10 mouse cellular contexts compared by ENCODE assay signal in genomic region chr13:96002475-96002874, GRCm38 (mm10).
A peak's percentile ranks its signal among the peaks of the same experiment; 100 is the strongest.
DNase-seq lines count a peak whose midpoint lies in the region; ATAC-seq and TF ChIP-seq lines count a peak whose summit lies in the region.
"Had no signal": no experiment of that assay in that cellular context is flagged by ENCODE, and none has a peak within 500 bp of the region (broad histone marks: within the 10 kb centered on the region; RNA-seq: fewer than 3 reads in every experiment).

No protein-coding gene starts in this region.

- 30% methylated on average over 5 of the region's 5 CpGs for WGBS in forebrain, embryonic 14.5 days
- WGBS in forebrain, embryonic 16.5 days: 29% methylated on average over 5 of the region's 5 CpGs
- WGBS in liver, postnatal 0 days (ENCODE audit: insufficient replicate concordance): 41% methylated on average over 5 of the region's 5 CpGs
- WGBS in liver, embryonic 11.5 days: 32% methylated on average over 5 of the region's 5 CpGs

- no peak overlapping the region for H3K27ac ChIP-seq in forebrain, embryonic 14.5 days (ENCODE audit: low read depth, low read length)
- H3K27ac ChIP-seq in forebrain, embryonic 16.5 days (ENCODE audit: low read length): no peak overlapping the region
- no peak overlapping the region for H3K27ac ChIP-seq in liver, postnatal 0 days (ENCODE audit: low read depth)
- no peak overlapping the region for H3K27ac ChIP-seq in liver, embryonic 11.5 days (ENCODE audit: low read depth, low read length)
- H3K27ac ChIP-seq: embryonic facial prominence, embryonic 13.5 days had no signal

- TF ChIP-seq CTCF in liver, postnatal 0 days (IDR thresholded peaks at IDR 0.05; ENCODE audit: low read depth): peak; percentile 22; the same call in 1 of the 2 replicates

- no peaks in the 10 kb centered on the region for H3K9me3 ChIP-seq in forebrain, embryonic 14.5 days (replicated peaks; ENCODE audit: control insufficient read depth, low read length)
- no peaks in the 10 kb centered on the region for H3K9me3 ChIP-seq in forebrain, embryonic 16.5 days (ENCODE audit: control insufficient read depth, low read length)
- H3K9me3 ChIP-seq in liver, postnatal 0 days (ENCODE audit: low read length): no peaks in the 10 kb centered on the region
- H3K9me3 ChIP-seq in liver, embryonic 11.5 days (ENCODE audit: control insufficient read depth, low read length): no peaks in the 10 kb centered on the region
- H3K9me3 ChIP-seq: embryonic facial prominence, embryonic 13.5 days had no signal

- H3K4me1 ChIP-seq in forebrain, embryonic 14.5 days (ENCODE audit: control insufficient read depth, insufficient read depth, low read length): no peaks in the 10 kb centered on the region
- no peaks in the 10 kb centered on the region for H3K4me1 ChIP-seq in forebrain, embryonic 16.5 days (replicated peaks; ENCODE audit: control insufficient read depth, insufficient read depth, low read length)
- H3K4me1 ChIP-seq in liver, postnatal 0 days (ENCODE audit: insufficient read depth): no peaks in the 10 kb centered on the region
- H3K4me1 ChIP-seq in liver, embryonic 11.5 days (replicated peaks; ENCODE audit: control insufficient read depth, insufficient read depth, low read length): no peaks in the 10 kb centered on the region

- no peak overlapping the region for H3K9ac ChIP-seq in forebrain, embryonic 14.5 days (ENCODE audit: low read length)
- no peak overlapping the region for H3K9ac ChIP-seq in forebrain, embryonic 16.5 days (replicated peaks; ENCODE audit: low read depth, low read length)
- no peak overlapping the region for H3K9ac ChIP-seq in liver, postnatal 0 days (replicated peaks)
- no peak overlapping the region for H3K9ac ChIP-seq in liver, embryonic 11.5 days (ENCODE audit: low read depth, low read length)
- H3K9ac ChIP-seq: embryonic facial prominence, embryonic 13.5 days had no signal

- H3K36me3 ChIP-seq in forebrain, embryonic 14.5 days (ENCODE audit: control insufficient read depth, insufficient read depth, low read length): no peaks in the 10 kb centered on the region
- no peaks in the 10 kb centered on the region for H3K36me3 ChIP-seq in forebrain, embryonic 16.5 days (ENCODE audit: control insufficient read depth, insufficient read depth)
- H3K36me3 ChIP-seq in liver, postnatal 0 days (replicated peaks; ENCODE audit: insufficient read depth, low read length): no peaks in the 10 kb centered on the region
- no peaks in the 10 kb centered on the region for H3K36me3 ChIP-seq in liver, embryonic 11.5 days (ENCODE audit: control insufficient read depth, insufficient read depth, low read length)
- H3K36me3 ChIP-seq: embryonic facial prominence, embryonic 13.5 days had no signal

- no peak for ATAC-seq in forebrain, embryonic 14.5 days
- ATAC-seq in forebrain, embryonic 16.5 days: no peak
- ATAC-seq in liver, postnatal 0 days: no peak
- no peak for ATAC-seq in liver, embryonic 11.5 days (replicated peaks; ENCODE audit: low FRiP score)
- ATAC-seq in activated CD4-positive, CD25-positive, alpha-beta regulatory T cell, adult 4 months: no peak

- no peak overlapping the region for H3K4me2 ChIP-seq in forebrain, embryonic 14.5 days (ENCODE audit: low read length)
- H3K4me2 ChIP-seq in forebrain, embryonic 16.5 days (ENCODE audit: low read length): no peak overlapping the region
- no peak overlapping the region for H3K4me2 ChIP-seq in liver, postnatal 0 days (ENCODE audit: low read depth, low read length)
- no peak overlapping the region for H3K4me2 ChIP-seq in liver, embryonic 11.5 days
- H3K4me2 ChIP-seq: embryonic facial prominence, embryonic 13.5 days had no signal

- H3K27me3 ChIP-seq in forebrain, embryonic 14.5 days (replicated peaks; ENCODE audit: control insufficient read depth, insufficient read depth, low read length): no peaks in the 10 kb centered on the region
- H3K27me3 ChIP-seq in forebrain, embryonic 16.5 days (replicated peaks; ENCODE audit: control insufficient read depth, insufficient read depth, low read length): 0 out of 2 replicates have a peak, but pooled peaks cover 2% of the 10 kb centered on the region
- no peaks in the 10 kb centered on the region for H3K27me3 ChIP-seq in liver, postnatal 0 days (ENCODE audit: insufficient read depth, low read length)
- H3K27me3 ChIP-seq in liver, embryonic 11.5 days (replicated peaks; ENCODE audit: control insufficient read depth, insufficient read depth, low read length): no peaks in the 10 kb centered on the region
- H3K27me3 ChIP-seq: embryonic facial prominence, embryonic 13.5 days had no signal

- peak; percentile 52 for DNase-seq in forebrain, embryonic 14.5 days (ENCODE audit: low spot score)
- DNase-seq in liver, postnatal 0 days: no peak
- DNase-seq in liver, embryonic 11.5 days (ENCODE audit: low spot score): no peak
- peak; percentile 65 for DNase-seq in brain, adult 2 months (ENCODE audit: low read depth, low spot score)
- DNase-seq in retina, adult 2 months (ENCODE audit: low read depth, low spot score): peak; percentile 13
- no peak for DNase-seq in heart, postnatal 4 days
- DNase-seq: gastrocnemius, postnatal 10 days had no signal

- TF ChIP-seq EP300 in liver, postnatal 0 days (IDR thresholded peaks at IDR 0.05; ENCODE audit: low read depth): no peak

- H3K4me3 ChIP-seq in forebrain, embryonic 14.5 days (ENCODE audit: low read depth, low read length): no peak overlapping the region
- H3K4me3 ChIP-seq in forebrain, embryonic 16.5 days (replicated peaks; ENCODE audit: low read length): no peak overlapping the region
- H3K4me3 ChIP-seq in liver, postnatal 0 days (ENCODE audit: low read depth, low read length): no peak overlapping the region
- H3K4me3 ChIP-seq in liver, embryonic 11.5 days (ENCODE audit: low read depth, low read length): no peak overlapping the region
- H3K4me3 ChIP-seq: embryonic facial prominence, embryonic 13.5 days had no signal

Comparison
In these comparisons a context has a peak if more than half of its experiments do, and no peak if none do; other contexts are left out.
1. DNase-seq: peak in forebrain, embryonic 14.5 days (single experiment), brain, adult 2 months (single experiment) and retina, adult 2 months (single experiment); none in liver, postnatal 0 days (single experiment), liver, embryonic 11.5 days (single experiment) and heart, postnatal 4 days (single experiment).